Mouse (Mus musculus): ENCODE data around the gene Kcnq2.

Kcnq2 gene

DNA sequence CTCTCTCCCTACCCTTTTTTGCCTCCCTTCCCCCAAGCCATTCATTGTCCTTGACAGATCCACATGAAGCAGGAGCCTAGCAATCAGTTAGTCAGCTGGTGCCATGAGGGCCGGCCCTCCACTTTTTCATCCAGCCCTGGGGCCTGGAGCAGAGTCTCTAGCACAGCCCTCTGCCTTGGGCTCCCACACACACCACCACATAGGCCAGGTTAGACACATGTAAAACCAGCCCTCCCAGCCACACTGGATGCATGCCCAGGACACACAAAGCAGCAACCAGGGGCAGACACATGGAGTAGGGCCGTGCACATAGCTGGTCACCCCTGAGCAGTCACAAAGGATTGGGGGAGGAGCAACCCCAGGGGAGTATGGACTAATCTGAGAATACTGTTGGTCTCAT lies 32.9 kb downstream of the Kcnq2 start:
- CTCF ChIA-PET: no interaction called here

DNA sequence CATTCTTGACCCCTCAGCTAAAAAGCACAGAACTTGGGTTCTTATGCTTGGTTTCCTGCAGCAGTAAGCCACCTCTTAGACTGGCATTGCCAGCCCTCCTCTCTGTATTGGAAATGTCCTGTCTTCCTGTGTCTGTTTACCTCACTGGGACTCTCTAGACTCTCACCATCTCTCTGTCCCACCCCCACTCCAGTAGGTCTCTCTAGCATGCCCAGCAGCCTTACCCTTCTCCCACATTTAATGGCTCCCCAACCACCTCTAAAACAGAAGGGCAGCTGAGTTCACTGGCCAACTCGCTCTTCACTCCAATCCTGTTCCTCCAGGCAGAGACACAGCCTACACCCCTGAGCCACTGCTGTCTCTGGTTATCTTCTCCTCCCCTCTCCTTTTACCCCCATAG lies 33.5 kb downstream of the Kcnq2 start:
- CTCF ChIA-PET: no interaction called here

DNA sequence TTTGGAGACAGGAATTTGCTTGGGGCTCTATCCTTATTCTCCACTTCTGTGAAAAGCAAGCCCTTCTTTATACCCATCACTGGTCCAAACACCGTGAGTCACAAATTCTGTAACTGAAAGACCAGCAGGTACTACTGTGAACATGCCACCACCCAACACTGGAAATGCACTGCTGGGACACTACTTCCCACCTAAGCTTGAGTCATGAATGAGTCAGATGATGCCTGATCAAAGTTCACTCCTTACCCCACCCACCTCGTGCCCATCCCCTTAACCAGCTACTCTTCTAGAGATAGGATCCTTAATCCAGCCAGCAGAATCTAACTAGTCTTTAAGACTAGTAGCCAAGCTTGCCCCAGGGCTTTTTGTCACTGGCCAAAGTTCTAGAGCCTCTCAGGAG lies 35.0 kb downstream of the Kcnq2 start:
- CTCF ChIA-PET: no interaction called here

DNA sequence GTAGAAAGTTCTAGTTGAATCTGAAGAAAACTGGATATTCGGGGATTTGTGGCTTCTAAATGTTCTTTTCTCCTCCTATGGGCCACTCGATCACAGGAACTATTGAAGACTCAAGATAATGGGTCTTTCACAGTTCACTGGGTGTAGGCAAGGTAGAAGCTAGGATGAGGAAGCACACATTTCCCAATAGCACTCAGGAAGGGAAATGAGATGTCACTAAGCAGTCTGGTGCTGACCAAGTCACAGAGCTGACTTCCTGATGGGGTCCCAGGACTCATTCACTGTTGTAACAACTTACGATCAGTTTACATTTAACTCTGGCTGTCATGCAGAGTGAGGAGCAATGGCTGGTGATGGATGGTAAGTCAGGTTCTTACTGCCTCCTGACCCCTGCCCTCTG lies 45.0 kb downstream of the Kcnq2 start:
- CTCF ChIA-PET: no interaction called here

DNA sequence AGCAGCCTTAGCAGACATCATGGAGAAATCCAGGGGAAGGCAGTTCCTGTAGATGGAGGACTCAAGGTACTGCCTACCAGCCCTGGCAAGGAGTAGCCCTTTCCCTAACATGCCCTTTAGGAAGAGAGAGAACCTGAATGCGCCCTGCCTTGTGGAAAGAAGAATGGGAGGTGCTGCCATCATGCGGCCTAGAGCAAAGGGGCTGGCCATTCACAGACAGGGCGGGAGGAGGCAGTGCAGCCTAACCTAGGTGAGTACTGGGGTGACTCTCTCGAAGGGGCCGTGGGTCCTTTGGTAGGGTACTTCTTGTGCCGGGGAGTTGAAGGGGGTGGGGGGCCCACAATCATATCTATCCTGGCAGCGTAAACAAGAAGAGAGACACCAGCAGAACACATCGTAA lies 50.1 kb downstream of the Kcnq2 start:
- CTCF ChIA-PET: no interaction called here

DNA sequence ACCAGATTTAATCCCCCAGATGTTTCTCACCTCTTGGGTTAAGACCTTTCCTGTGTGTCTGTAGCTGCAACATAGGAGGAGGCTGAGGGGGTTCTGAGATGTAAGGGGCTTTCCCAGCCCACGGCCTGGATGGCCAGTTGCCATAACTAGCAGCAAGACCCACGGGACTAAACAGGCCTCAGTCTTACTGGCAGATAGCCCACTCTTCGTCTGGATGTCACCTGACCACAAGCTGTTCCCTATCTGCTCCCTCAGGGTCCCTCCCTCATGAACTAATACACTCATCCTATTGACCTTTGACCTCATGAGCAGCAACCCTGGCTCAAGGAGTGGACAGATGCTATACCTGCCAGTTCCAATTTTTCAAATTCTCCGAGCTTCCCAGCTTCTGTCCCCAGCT lies 51.2 kb downstream of the Kcnq2 start:
- CTCF ChIA-PET: no interaction called here

DNA sequence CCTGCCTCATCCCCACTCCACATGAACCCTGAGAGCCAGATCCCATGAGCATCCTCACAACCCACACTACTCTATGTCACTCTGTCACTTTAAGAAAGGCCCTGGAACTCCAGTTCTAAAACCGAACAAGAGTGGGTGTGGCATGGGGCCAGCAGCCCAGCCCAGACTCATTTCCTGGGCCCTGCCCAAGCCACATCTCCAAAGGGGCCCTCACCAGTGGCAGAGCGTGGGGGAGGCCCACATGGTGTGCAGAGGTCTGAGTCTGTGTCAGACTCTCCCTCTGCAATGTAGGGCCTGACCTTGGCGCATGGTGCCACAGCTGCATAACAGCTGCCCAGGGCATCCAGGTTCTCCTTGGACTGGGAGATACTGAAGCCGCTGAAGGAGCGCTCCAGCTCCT lies 54.2 kb downstream of the Kcnq2 start:
- CTCF ChIA-PET: no interaction called here

DNA sequence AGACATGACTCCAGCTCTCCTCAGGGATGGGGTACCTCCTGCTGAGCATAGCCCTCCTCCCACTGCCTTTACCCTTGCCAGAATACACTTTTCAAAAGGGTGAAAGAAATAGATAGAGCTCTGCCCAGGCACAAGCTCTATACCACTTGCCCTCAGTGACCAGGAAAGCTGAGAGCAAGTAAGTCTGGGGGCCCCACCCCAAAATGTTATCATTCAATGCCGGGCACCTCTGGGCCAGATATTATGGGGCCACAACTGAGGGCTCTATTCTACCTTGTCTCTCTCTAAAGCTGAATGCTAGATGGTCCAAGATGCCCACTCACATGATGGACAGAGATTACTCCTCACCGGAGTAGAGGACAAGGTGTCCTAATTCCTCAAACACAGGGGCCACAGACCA lies 55.6 kb downstream of the Kcnq2 start:
- CTCF ChIA-PET: no interaction called here

DNA sequence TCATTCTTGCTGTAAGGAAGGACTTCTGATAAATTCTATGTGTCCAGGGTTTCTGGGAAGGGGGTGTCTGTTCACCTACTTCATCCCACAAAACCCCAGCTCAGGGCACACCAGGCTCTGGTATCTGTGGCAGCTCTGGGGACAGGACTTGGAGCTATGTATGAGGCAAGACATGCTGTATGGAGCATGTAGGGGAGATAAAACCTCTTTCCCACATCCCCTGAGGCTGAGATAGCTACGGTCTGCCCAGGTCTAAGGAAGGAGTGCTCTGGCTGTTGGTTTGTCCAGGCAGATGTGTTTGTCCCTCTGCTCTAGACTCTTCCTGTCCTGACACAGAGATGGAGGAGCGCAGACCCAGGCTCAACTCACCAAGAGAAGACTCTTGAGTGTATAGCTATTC lies 56.2 kb downstream of the Kcnq2 start:
- CTCF ChIA-PET: no interaction called here

DNA sequence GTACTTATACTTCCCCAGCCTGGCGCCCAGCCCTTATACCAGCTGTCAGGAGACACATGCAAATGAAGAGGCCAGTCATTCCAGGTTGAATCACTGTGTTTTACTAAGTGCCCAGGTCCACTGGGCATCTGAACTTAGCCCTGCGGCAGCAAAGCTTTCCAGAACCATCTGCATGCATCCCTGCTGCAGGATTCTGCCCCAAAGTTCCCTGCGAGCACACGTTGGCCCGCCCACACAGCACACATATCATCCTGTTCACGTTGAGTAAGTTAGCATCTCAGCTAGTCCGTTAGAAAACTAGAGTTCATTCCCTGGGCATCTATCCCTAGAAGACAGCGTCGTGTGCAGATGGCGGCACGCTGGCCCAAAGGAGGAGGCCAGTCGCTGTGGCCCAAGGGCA lies 59.6 kb downstream of the Kcnq2 start:
- CTCF ChIA-PET: no interaction called here

DNA sequence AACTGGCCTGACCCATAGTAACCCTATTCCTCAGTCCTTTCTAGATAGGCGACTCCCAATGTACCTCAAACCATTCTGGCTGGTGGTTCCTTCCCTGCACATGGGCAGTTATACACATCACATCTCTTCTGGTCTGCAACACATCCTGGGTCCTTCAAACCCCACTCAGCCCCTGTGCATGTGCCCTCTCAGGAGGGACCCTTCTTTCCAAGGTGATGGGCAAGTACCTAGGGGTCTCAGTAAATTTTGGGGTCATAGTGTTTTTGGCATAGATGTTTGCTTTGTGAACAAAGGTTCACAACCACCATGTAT lies 62.7 kb downstream of the Kcnq2 start:
- CTCF ChIA-PET: no interaction called here

DNA sequence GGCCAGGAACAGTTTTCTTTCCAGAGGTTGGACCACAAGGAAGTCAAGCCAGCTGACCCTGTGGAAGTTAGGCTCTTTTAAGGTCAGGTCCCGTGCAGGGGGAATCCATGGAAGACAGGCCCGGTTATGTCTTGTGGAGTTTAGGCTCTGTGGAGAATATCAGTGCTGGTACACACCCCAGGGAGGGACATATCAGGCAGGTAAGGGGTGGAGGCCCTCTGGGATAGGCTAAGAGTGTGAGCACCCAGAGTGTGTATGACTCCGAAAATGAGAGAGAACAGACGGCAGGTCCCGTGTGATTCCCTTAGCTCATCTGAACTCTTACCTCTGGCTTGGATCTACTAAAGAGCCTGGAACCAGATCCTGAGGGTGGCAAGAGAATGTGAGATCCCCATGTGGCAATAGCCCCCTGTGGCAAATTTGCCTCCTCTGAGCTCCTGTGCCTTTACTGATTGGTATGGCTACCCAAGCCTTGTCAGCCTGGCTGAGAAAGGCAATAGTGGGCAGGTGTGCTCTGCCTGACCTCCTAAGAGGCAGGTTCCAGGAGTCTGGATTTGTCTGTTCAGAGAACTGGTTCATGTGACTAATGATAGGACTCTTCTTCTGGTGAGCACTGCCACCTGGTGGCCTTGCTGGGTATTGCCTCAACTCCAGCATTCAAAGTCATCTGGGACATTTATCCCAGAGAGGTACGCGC lies 63.2 kb downstream of the Kcnq2 start:
- CTCF ChIA-PET: no interaction called here

DNA sequence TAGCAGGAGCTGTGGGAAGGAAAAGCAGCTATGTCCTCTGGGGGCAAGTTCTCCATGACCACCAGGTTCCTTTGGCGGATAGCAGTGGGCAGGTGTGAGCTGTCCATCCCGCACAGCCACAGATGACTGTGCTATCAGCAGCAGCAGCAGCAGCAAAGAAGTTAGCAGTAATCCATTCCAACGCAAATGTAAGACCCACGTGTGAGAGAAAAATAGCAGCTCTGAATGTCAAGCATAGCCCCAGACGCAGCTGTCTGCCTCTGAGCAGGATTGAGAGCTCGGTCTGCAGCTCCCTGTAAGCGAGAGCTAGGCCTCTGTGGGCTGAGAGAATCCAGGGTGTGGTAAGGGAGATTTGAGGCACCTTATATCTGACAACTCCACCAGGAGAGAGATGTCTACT lies 65.0 kb downstream of the Kcnq2 start:
- CTCF ChIA-PET: no interaction called here

DNA sequence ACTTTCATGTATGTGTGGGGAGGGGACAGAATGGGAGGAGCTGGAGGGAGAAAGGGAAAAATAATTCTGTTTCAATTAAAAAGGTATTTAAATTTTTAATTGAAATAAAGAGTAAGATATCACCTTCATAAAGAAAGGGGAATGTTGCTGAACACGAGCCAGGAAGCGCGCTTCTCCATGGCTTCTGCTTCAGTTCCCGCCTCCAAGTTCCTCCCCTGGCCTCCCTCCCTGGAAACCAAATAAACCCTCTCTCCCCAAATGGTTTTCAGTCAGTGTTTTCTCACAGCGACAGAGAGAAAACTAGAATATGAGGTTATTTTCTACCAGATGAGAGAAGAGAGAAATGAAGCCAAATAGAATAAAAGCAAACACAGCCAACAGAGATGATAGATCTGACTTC lies 66.6 kb downstream of the Kcnq2 start:
- CTCF ChIA-PET: interaction anchor here (0.6 kb wide), 1 partner anchor 215 kb away, joined by 3 read pairs; no protein-coding TSS in a partner anchor

DNA sequence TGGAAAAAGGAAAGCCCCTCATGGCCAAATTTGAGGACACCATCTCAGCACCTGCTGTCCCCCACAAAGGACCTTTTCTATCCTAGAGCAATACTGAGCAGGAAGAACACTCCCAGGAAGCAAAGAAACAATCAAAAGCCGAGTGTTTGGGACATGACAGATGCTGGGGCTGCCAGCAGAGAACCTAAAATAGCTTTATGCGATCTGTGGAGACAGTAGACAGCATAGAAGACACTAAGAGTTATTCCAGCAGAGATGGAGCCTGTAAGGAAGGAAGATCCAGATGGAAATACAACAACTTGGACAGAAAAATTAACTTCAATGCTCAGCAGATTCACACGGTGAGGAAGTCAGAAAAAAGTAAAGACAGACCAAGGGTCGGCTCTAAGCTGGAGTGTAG lies 69.3 kb downstream of the Kcnq2 start:
- CTCF ChIA-PET: interaction anchor here (0.6 kb wide), 1 partner anchor 543 kb away, joined by 3 read pairs; no protein-coding TSS in a partner anchor

DNA sequence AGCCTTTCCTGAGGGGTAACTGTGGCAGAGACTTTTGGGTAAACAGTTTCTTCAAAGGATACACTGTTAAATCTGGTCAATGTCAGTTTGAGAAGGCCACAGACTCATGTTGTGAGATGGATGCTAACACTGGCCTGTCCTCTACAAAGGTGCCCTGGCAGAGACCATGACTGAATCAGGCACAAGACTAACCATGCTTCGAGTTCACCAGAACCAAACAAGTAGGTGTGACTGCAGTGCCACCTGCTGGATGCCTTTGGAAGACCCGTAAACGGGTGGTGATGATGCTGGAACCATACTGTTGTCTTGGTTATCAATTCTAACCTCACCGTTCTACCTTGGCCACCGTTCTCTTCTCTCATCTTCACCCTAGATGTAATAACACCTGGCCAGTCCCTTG lies 75.0 kb downstream of the Kcnq2 start:
- CTCF ChIA-PET: no interaction called here

DNA sequence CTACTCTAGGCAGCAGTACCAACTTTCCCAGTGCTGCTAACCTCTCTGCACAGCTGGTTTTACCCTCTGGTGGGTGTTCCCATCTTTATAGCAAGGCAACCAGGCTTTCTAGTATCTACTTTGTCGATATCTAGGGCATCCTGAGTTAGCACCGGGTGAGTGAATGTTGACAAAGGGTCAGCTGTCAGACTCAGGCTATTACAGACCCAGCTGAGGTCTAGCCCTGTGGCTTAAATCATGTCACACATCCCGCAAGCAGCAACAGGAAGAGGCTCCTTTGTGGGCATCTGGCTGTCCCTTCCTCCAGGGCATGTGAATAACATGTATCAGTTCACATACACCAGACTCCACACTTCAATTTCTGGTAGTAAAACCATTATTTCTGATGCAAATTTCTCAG lies 76.9 kb downstream of the Kcnq2 start:
- CTCF ChIA-PET: no interaction called here

DNA sequence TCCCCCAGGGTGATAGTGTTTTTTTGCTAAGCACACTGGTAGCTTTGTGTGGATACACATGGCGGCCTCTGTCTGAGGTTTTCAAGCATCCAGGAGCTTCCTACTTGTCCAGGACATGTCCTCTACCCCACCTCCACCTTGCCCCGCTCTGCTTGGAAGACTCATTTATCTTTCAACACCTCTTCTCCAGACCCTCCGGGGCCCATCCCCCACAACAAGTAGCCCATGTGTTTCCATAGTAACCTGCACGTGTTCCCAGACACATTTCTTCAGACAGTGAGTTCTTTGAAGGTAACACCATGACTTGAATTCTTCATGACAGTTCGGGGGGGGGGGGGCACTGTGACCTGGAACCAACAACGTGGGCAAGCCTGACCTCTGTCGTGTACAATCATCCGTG lies 77.8 kb downstream of the Kcnq2 start:
- CTCF ChIA-PET: interaction anchor here (0.5 kb wide), 1 partner anchor 128 kb away, joined by 3 read pairs; no protein-coding TSS in a partner anchor

DNA sequence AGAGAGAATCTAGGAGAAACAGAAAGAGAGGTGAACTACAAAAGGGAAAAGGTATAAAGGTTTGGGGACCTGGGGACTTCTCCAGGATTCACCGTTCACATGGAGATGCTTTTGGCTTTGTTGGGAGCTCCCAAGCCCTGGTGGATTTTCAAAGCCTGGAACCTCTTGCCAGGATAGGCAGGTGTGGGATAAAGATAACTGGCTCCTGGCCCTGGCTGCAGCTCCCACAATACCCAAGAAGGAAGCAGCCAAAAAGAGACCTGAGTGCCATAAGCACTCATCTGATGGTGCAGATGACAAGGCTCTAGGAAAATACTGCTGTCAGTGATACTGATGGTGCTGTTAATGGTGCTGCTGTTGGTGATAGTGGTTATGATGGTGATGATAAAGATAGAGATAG lies 82.9 kb downstream of the Kcnq2 start:
- CTCF ChIA-PET: no interaction called here

DNA sequence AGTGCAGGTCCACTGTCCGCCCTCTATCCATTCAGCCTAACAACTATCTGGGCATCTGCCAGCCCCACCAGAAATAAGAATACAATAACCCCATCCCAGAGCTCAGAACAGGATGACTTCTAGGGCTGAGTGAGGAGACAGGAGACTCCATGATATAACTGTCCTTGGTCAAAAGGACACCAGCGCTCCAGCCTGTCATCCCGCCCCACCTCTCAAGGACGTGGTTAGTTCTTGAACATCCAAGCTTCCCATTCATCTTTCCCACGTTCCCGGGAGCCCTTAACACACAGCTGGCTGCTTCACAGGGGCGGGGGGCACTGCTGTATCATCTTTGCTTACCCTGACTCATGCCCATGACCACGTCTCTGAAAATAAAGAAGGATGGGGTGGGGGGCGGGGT lies 86.1 kb downstream of the Kcnq2 start:
- CTCF ChIA-PET: no interaction called here

DNA sequence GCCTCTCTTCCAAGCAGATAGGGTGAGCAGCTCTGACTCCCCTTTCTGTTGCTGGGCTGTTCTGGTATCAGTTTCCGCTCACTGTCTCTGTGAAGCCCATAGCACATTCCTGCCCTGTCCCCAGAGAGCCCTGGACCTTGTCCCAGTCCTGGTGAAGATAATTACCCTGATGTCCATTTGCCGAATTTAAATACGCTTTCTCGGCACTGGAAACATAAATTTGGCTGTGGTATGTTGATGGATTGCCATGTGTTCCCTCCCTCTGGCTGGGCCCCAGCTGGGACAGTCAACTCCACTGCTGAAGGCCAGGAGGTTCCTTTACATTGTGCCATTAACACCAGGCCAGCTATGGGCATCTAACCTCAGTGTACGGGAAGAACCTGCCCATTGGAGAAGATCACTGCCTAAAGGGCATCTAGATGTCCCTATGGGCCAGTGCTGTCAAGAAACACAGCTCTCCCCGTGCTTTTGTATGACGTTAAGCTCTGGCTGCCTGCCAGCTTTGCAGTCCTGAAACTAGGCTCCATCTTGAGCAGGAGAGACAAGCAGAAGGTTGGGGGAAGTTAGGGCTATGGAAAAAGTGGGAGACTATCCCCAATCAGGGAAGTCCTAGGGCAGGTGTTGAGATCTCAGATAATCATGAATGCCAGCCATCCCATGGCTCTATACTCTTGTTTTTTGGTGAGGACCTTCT lies 86.7 kb downstream of the Kcnq2 start:
- CTCF ChIA-PET: no interaction called here

DNA sequence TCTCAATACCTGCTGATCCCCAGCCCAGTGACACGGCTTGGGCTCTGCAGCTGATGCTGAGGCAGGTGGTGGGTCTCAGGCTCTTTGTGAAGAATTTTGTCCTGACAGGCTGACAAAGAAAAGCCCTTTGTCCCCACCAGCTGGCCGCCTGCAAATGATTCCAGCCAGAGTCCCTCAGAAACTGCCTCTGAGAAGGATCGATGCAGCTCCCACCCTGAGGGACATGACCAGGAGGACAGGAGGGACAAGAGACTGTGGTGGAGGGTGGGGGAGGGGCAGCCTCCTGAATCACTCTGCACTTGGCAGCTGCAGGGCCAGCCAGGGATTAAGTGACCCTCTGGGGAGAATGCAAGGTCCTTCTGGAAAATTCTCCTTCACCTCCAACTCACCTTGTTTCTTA lies 91.1 kb downstream of the Kcnq2 start:
- CTCF ChIA-PET: no interaction called here

DNA sequence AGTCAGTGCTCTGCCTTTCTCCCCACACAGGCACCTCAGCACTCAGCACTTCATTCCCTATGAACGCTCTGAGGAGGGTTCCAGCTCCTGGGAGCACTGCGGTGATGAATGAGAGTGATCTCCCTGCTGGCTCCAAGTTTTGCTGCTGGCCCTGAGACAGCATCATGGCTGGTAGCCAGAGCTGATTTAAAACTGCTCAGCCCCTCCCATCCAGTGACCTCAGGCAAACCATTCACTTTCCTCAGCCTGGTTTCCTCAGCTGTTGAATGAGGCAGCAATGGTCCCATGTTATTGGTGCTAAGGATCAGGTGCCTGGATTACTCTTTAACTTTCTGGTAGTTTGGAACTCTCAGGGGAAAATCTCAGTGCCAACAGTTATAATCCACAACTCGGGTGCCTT lies 91.7 kb downstream of the Kcnq2 start, which contains the start of gene Chrna4:
TSS of gene Chrna4 (minus strand) at position 110 of the 400 bp plus-strand sequence.
- CTCF ChIA-PET: no interaction called here

DNA sequence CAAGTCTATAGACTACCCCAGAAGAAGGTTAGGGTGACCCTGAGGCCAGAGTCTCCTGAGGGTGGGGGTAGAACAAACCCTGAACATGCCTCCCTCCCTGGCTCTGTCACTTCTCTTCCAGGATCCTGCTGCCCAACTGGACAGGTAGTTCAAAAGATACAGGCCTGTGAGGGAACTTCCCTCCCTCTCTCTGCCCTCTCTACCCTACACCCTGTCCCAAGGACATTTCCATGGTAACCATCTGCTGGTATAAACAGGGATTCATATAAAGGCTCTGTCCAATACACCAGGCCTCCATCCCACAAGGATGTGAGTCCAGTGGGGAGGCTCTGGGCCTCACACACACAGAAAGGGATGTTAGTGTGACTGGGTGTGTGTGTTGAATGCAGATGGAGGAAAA lies 92.7 kb downstream of the Kcnq2 start:
- CTCF ChIA-PET: no interaction called here
